Mouse (Mus musculus) CH12.LX (cell line): ENCODE measurements around the gene Ano1. TPM values are rescaled to one million over a fixed set of nuclear protein-coding genes. Genes with fewer than 3 reads are reported as not detected.

ENCODE experiments used
- DNase-seq: peaks from one replicate; pipeline ENCODE4 v3.0.0-alpha.2; 2013; ENCODE audit errors: extremely low read depth
- H3K27ac ChIP-seq: 2 replicates; pipeline ENCODE4 v1.5.1; 2012; ENCODE audit warnings: low read depth, mild to moderate bottlenecking, control low read depth, moderate library complexity; ENCODE audit not compliant: insufficient read depth
- H3K27me3 ChIP-seq: replicated peaks from 2 replicates; pipeline ENCODE3; 2012; ENCODE audit warnings: inconsistent platforms
- H3K36me3 ChIP-seq, 2 experiments: replicated peaks in 1 of 2; 2 replicates each; pipeline versions ENCODE3 to v1.6.1; 2012; ENCODE audit warnings: inconsistent platforms in 1 of 2, low read length in 1 of 2, mild to moderate bottlenecking in 1 of 2, mixed read lengths in 1 of 2, moderate library complexity in 1 of 2; ENCODE audit not compliant: control insufficient read depth in 1 of 2, insufficient read depth in 1 of 2
- H3K4me1 ChIP-seq, 2 experiments: 2 replicates each; pipeline ENCODE4 v1.6.1; 2012; ENCODE audit warnings: inconsistent platforms in 1 of 2, moderate library complexity in 1 of 2; ENCODE audit not compliant: insufficient read depth in 2 of 2, control insufficient read depth in 1 of 2
- H3K4me2 ChIP-seq: 2 replicates; pipeline ENCODE4 v1.6.1; 2012; ENCODE audit warnings: low read depth, mild to moderate bottlenecking, control low read depth; ENCODE audit not compliant: poor library complexity, insufficient read depth, severe bottlenecking
- H3K4me3 ChIP-seq, 3 experiments: fragments of 150-350 bp in 1 of 3; sonication (generic) in 1 of 3; replicated peaks in 1 of 3; 2 replicates each; pipeline versions ENCODE3 to v1.5.1; 2011 to 2012; ENCODE audit warnings: low read depth in 2 of 3, low read length in 2 of 3, mild to moderate bottlenecking in 2 of 3, moderate library complexity in 2 of 3, control low read depth in 1 of 3, improper control_type of control experiment in 1 of 3, inconsistent platforms in 1 of 3, mixed read lengths in 1 of 3; ENCODE audit not compliant: poor library complexity in 1 of 3
- H3K79me2 ChIP-seq: replicated peaks from 2 replicates; pipeline ENCODE4 v1.6.1; 2012; ENCODE audit warnings: mild to moderate bottlenecking, moderate library complexity; ENCODE audit not compliant: control insufficient read depth, poor library complexity, insufficient read depth, severe bottlenecking; ENCODE audit errors: extremely low read depth
- H3K9ac ChIP-seq: 2 replicates; pipeline ENCODE4 v1.6.1; 2012; ENCODE audit warnings: low read depth, mild to moderate bottlenecking, control low read depth, moderate library complexity; ENCODE audit not compliant: insufficient read depth
- H3K9me3 ChIP-seq: replicated peaks from 2 replicates; pipeline ENCODE3; 2012; ENCODE audit warnings: low read length, inconsistent platforms, mixed read lengths
- BHLHE40 ChIP-seq: IDR thresholded peaks from 2 replicates; pipeline ENCODE4 v1.6.1; 2011; ENCODE audit warnings: mild to moderate bottlenecking, low read depth, low read length, improper control_type of control experiment
- CTCF ChIP-seq, 2 experiments: IDR thresholded peaks in 1 of 2; conservative IDR thresholded peaks in 1 of 2; 2 replicates each; pipeline ENCODE4 v1.5.1; 2011 to 2012; ENCODE audit warnings: low read depth in 2 of 2, low read length in 2 of 2, improper control_type of control experiment in 1 of 2, inconsistent platforms in 1 of 2, mild to moderate bottlenecking in 1 of 2, moderate library complexity in 1 of 2
- E2F4 ChIP-seq: IDR thresholded peaks from 2 replicates; pipeline ENCODE4 v1.6.1; 2011; ENCODE audit warnings: low read depth, low read length, improper control_type of control experiment; ENCODE audit not compliant: insufficient replicate concordance
- ELF1 ChIP-seq: IDR thresholded peaks from 2 replicates; pipeline ENCODE4 v1.6.1; 2014; ENCODE audit warnings: low read depth, mild to moderate bottlenecking, inconsistent platforms, low read length, improper control_type of control experiment
- GABPA ChIP-seq: IDR thresholded peaks from 2 replicates; pipeline ENCODE4 v1.6.1; 2012; ENCODE audit warnings: low read depth, low read length, improper control_type of control experiment, inconsistent platforms; ENCODE audit not compliant: insufficient replicate concordance
- HCFC1 ChIP-seq: IDR thresholded peaks from 2 replicates; pipeline ENCODE4 v1.6.1; 2012; ENCODE audit warnings: low read depth, mild to moderate bottlenecking, inconsistent platforms, low read length, improper control_type of control experiment
- JUN ChIP-seq: IDR thresholded peaks from 2 replicates; pipeline ENCODE4 v1.6.1; 2011; ENCODE audit warnings: low read depth, mild to moderate bottlenecking, low read length, improper control_type of control experiment, moderate library complexity; ENCODE audit not compliant: insufficient read depth
- KAT2A ChIP-seq: IDR thresholded peaks from 2 replicates; pipeline ENCODE4 v1.6.1; 2012; ENCODE audit warnings: low read length, improper control_type of control experiment, inconsistent platforms; ENCODE audit not compliant: insufficient replicate concordance
- MAFK ChIP-seq: IDR thresholded peaks from 2 replicates; pipeline ENCODE4 v1.6.1; 2011; ENCODE audit warnings: low read length, improper control_type of control experiment; ENCODE audit not compliant: insufficient replicate concordance
- MAX ChIP-seq: IDR thresholded peaks from 2 replicates; pipeline ENCODE4 v1.6.1; 2011; ENCODE audit warnings: low read length, improper control_type of control experiment
- MEF2A ChIP-seq: IDR thresholded peaks from 2 replicates; pipeline ENCODE4 v1.6.1; 2014; ENCODE audit warnings: low read depth, mild to moderate bottlenecking, inconsistent platforms, low read length, improper control_type of control experiment, borderline replicate concordance
- MYC ChIP-seq: IDR thresholded peaks from 2 replicates; pipeline ENCODE4 v1.6.1; 2011; ENCODE audit warnings: low read depth, mild to moderate bottlenecking, improper control_type of control experiment, low read length
- NELFE ChIP-seq: IDR thresholded peaks from 2 replicates; pipeline ENCODE4 v1.6.1; 2011; ENCODE audit warnings: low read depth, low read length, improper control_type of control experiment
- NRF1 ChIP-seq: IDR thresholded peaks from 2 replicates; pipeline ENCODE4 v1.6.1; 2014; ENCODE audit warnings: low read depth, mild to moderate bottlenecking, inconsistent platforms, low read length, improper control_type of control experiment, moderate library complexity
- PAX5 ChIP-seq: IDR thresholded peaks from 2 replicates; pipeline ENCODE4 v1.6.1; 2012; ENCODE audit warnings: low read length, inconsistent platforms, mixed read lengths
- POLR2A ChIP-seq: IDR thresholded peaks from 2 replicates; pipeline ENCODE4 v1.6.1; 2011; ENCODE audit warnings: low read depth, mild to moderate bottlenecking, improper control_type of control experiment, low read length
- POLR2AphosphoS2 ChIP-seq: IDR thresholded peaks from 2 replicates; pipeline ENCODE4 v1.6.1; 2011; ENCODE audit warnings: low read depth, low read length, improper control_type of control experiment
- RAD21 ChIP-seq: IDR thresholded peaks from 2 replicates; pipeline ENCODE4 v1.6.1; 2011; ENCODE audit warnings: low read depth, mild to moderate bottlenecking, low read length, improper control_type of control experiment, moderate library complexity
- RCOR1 ChIP-seq: conservative IDR thresholded peaks from 2 replicates; pipeline ENCODE4 v1.6.1; 2012; ENCODE audit warnings: low read depth, mild to moderate bottlenecking, inconsistent platforms, low read length, improper control_type of control experiment
- SIN3A ChIP-seq: IDR thresholded peaks from 2 replicates; pipeline ENCODE4 v1.6.1; 2012; ENCODE audit warnings: low read length, improper control_type of control experiment, inconsistent platforms
- SMC3 ChIP-seq: IDR thresholded peaks from 2 replicates; pipeline ENCODE4 v1.6.1; 2011; ENCODE audit warnings: low read depth, low read length, improper control_type of control experiment
- UBTF ChIP-seq: IDR thresholded peaks from 2 replicates; pipeline ENCODE4 v1.6.1; 2012; ENCODE audit warnings: low read depth, mild to moderate bottlenecking, inconsistent platforms, low read length, improper control_type of control experiment, moderate library complexity
- USF1 ChIP-seq: IDR thresholded peaks from 2 replicates; pipeline ENCODE4 v1.6.1; 2014; ENCODE audit warnings: low read depth, mild to moderate bottlenecking, inconsistent platforms, low read length, improper control_type of control experiment
- USF2 ChIP-seq: conservative IDR thresholded peaks from 2 replicates; pipeline ENCODE4 v1.6.1; 2011; ENCODE audit warnings: low read depth, low read length, improper control_type of control experiment
- ZKSCAN1 ChIP-seq: IDR thresholded peaks from 2 replicates; pipeline ENCODE4 v1.6.1; 2012; ENCODE audit warnings: low read depth, inconsistent platforms, low read length, improper control_type of control experiment, borderline replicate concordance
- ZNF384 ChIP-seq: IDR thresholded peaks from 2 replicates; pipeline ENCODE4 v1.6.1; 2012; ENCODE audit warnings: low read depth, low read length, improper control_type of control experiment, inconsistent platforms
- dilution Hi-C: fragments of 300-500 bp; cut with MboI; formaldehyde crosslinking; loops from 2 replicates; pipeline ENCODE4 v1.14.3; 2020; ENCODE audit warnings: low sequenced_read_pairs; ENCODE audit not compliant: extremely low pct_unique_long_range_greater_than_20kb, extremely low pct_ligation_motif_present
- in situ Hi-C: fragments of 300-500 bp; cut with MboI; formaldehyde crosslinking; loops from 3 replicates; pipeline ENCODE4 v1.14.3; 2019; ENCODE audit warnings: low sequenced_read_pairs, low pct_ligation_motif_present, low pct_unique_long_range_greater_than_20kb, mixed read lengths
- polyA plus RNA-seq: library from polyadenylated mRNA; unstranded; fragments of >175 nt; gene quantifications from 2 replicates; pipeline ENCODE4 v1.2.1, GENCODE M21; 2012; ENCODE audit warnings: low read depth; ENCODE audit not compliant: insufficient read length
- total RNA-seq, 2 experiments: library from RNA; depleted of rRNA; stranded (reverse); fragments of 300-350 nt in 1 of 2; fragments of >200 nt in 1 of 2; gene quantifications; 2 replicates each; pipeline ENCODE4 v1.2.3; 2012 to 2014

The Ano1 gene
- total and polyA plus RNA-seq, 3 experiments = not detected

GRCm38 (mm10) chr7:144552274-144552673 lies 199.5 kb downstream of the Ano1 start:
- Histone ChIP-seq H3K4me2 (peak overlapping the region; percentile 97), H3K79me2 (peaks cover 22% of the 10 kb centered on the region), H3K9ac (peak overlapping the region; percentile 89)
- DNase-seq = no peak
- TF ChIP-seq RCOR1 = no peak
- no peak for TF ChIP-seq RAD21
- no peak for TF ChIP-seq MEF2A
- no peak for TF ChIP-seq UBTF
- no peak for TF ChIP-seq SMC3
- TF ChIP-seq E2F4 = no peak
- no peak for TF ChIP-seq POLR2AphosphoS2
- TF ChIP-seq KAT2A = no peak
- no peak for TF ChIP-seq CTCF (conservative IDR thresholded peaks at IDR 0.05 in 1 of 2, IDR thresholded peaks at IDR 0.05 in 1 of 2; ENCODE audit: low read depth in 2 of 2, low read length in 2 of 2)
- no peak for TF ChIP-seq POLR2A
- TF ChIP-seq HCFC1 = no peak
- TF ChIP-seq, all 38 proteins: peak for 0
- dilution Hi-C loops (no loop called here), in situ Hi-C loops (no loop called here)
- Histone ChIP-seq H3K27me3 (peaks cover 31% of the 10 kb centered on the region), H3K36me3 (peaks cover 14 to 37% of the 10 kb centered on the region in 2 experiments), H3K4me3 (peak overlapping the region in 1 of 3 experiments; percentile 88), H3K4me1 (peaks cover 11 to 31% of the 10 kb centered on the region in 2 experiments), H3K9me3 (no peaks in the 10 kb centered on the region), H3K27ac (no peak overlapping the region)

DNA sequence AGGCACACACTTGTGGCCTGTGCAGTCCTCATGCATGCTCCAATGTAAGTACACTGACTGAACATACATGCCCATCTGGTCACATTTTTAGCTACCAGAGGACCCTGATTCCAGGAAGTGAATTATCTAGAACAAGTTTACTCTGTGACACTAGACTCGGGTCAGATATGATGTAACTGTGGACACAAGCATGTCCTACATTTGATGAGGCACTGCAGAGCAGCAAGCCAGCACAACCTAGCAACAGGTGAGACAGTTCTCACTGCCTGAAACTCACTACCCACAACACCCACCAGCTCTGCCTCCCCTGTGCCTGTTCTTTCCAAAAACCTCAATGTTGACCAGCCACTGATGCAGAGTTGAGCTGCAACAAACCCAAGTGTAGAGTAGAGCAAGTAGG lies 201.0 kb downstream of the Ano1 start:
- H3K4me2 ChIP-seq = no peak overlapping the region

More for the DNA sequence above, 201.0 kb downstream of the Ano1 start:
- in situ Hi-C loops = no loop called here
- DNase-seq = no peak
- TF ChIP-seq HCFC1 (no peak), MYC (no peak), NRF1 (no peak), MAX (no peak), BHLHE40 (no peak), USF1 (no peak), SMC3 (no peak), NELFE (no peak), JUN (no peak), GABPA (no peak), ELF1 (no peak), POLR2AphosphoS2 (no peak), KAT2A (no peak), POLR2A (no peak), USF2 (no peak), SIN3A (no peak), MAFK (no peak), ZKSCAN1 (no peak), ZNF384 (no peak), PAX5 (no peak)
- TF ChIP-seq, all 38 proteins: peak for 0
- peaks cover 16% of the 10 kb centered on the region for H3K27me3 ChIP-seq
- no peak overlapping the region for H3K9ac ChIP-seq
- peaks cover 22 to 48% of the 10 kb centered on the region in 2 experiments for H3K36me3 ChIP-seq
- peaks cover 22% of the 10 kb centered on the region for H3K79me2 ChIP-seq
- no peak overlapping the region for H3K4me3 ChIP-seq
- H3K9me3 ChIP-seq = no peaks in the 10 kb centered on the region
- peaks cover 11 to 33% of the 10 kb centered on the region in 2 experiments for H3K4me1 ChIP-seq
- dilution Hi-C loops = no loop called here
- H3K27ac ChIP-seq = no peak overlapping the region
